Mouse (Mus musculus): ENCODE data around the gene Kcnab1. TPM values are rescaled to one million over a fixed set of nuclear protein-coding genes. Genes with fewer than 3 reads are reported as not detected.

The Kcnab1 gene
- total RNA-seq, 2 experiments from 2014 or later = 2.3 to 3.6 TPM

DNA sequence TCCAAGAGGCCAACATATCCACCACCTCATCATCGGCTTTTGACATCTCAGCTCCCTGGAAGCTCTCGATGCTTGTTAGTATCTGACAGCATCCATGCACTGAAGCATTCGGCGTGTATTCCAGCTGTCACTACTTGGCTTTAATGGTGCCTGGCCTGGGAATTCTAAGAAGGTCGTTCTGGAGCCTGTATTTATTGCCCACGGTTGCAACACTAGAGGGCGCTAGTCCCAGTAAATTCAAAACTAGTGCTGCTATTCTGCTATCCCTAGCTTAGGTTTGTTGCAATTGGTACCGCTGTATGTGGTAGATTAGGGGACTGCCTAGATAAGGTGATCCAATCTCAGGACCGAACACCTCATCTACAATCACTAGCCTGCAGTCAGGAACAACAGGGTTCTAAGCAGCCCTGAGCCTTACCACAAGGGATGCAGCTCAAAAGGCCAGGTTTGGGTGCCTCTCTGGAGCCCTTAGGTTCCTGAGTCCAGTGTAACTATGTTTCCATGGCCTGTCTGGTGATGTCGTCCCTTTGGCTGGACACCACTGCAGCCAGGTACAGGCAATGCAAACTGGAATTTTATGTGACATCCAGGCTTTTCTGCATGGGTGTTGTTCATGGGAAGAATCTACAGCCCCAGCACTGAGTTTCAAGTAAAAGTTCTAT, 208.8 kb downstream of the Kcnab1 start:
- DNase-seq = peak; percentile 61

- DNase-seq = peak; percentile 23
These were observed 210.2 kb downstream of the Kcnab1 start for GRCm38 (mm10) chr3:65319248-65320008.

DNA sequence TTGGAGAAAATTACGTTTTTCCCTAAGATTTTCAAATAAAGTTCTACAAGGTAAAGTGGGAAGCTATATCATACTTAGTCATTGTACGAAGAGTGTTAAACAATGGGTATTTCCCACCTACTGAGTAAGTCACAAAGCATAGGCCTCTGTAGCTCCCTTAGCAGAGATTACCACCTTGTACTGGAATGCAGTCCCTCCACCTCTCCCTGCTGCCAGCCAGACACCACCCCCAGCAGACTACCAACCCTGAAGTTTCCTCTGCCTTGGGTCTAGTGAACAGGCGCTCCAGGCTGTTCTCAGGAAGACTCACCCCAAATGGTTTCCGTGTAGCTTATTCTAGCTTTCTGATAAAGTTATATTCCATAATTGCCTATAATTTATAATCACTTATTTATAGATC, 211.8 kb downstream of the Kcnab1 start:
- no peak for DNase-seq

GRCm38 (mm10) chr3:65321981-65322779, 213.0 kb downstream of the Kcnab1 start:
- no peak for DNase-seq

GRCm38 (mm10) chr3:65325254-65325653, 216.1 kb downstream of the Kcnab1 start:
- DNase-seq = no peak

DNA sequence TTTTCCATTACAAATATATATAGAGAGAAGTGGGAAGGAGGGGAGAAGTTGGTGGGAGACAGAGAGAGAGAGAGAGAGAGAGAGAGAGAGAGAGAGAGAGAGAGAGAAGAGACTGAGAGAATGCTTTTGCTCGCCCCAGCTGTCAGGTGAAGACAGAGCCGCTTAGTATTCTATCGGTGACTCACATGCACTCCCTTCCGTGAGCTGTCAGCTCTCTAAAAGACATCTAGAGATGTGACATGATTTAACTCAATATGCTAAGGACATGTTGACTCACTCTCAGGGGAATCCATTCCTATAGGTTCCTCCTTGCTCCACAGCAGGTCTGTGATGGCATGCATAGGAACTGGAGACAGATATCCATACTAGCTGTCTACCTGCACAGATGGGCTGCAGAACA, 219.6 kb downstream of the Kcnab1 start:
- DNase-seq = no peak

- DNase-seq = no peak
These were observed 228.8 kb downstream of the Kcnab1 start for GRCm38 (mm10) chr3:65337835-65338464.

DNA sequence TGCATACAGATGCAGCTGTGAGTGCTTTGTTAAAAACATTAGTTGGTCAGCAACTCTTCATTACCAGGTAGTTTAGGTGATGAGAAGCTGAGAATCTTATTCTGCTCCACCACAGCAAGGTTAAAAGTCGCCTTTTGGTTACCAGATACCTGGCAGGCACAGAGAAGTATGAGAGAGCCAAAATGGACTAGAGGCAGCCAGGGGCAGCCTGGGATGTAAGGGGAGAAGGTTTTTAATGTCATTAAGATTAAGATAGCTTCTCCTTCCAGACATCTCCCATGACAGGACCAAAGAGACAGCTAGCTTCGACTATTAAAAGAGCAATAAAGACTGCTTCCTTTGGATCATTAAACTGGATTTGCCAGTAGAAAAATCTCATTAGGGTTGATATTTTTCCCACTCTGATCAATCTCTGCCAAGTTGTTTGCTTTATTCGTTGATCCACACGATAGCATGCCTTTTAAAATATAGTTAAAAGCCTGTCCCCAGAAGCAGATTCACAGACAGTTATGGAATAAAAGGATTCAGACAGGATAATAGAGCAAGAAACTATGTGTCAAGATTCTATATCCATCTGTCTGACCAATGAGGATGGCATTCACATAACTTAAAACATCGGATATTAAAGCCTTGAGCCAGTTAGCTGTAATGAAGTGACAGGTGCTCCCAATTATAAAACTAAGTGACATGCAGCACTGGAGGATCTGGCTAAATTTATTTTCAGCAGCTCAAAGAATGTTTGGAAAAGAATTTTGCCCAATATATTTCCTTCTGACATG, 231.2 kb downstream of the Kcnab1 start:
- no peak for DNase-seq

- no peak for DNase-seq
These were observed 237.0 kb downstream of the Kcnab1 start for GRCm38 (mm10) chr3:65346176-65346575.

DNA sequence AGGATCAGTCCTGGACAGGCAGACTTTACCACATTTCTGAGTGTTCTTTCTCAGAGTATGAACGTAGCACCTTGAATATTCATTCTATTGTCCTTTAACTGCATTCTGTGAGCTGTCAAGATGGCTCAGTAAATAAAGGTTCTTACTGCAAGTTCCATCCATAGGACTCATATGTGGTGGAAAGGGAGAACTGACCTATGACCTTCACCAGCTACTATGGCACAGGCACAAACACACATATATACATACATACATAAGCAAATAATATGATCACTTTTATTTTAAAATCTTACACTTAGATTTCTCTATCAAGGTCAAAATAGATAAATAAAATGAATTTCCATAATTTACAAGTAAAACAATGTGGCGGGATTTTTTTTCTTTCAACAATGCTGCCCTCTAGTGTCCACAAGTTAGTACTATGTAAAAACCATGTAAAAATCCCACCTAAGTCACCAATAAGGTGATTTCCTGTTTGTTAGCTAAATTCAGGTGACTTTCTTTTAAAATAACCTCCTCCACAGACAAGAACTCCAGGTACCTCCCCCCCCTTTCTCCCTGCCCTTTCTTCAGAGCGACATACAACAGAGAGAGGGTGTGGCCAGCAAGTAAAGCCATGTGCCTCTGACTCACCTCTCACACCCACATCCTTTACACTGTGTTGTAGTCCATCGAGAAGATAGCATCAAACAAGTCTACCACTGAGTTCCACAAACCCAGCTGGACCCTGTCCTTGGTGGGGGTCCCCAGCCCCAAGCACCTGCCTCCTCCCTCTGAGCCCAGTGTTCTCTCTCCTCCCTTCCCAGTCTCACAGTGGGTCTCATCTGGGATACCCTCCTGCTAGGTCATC, 243.3 kb downstream of the Kcnab1 start:
- no peak for DNase-seq

DNA sequence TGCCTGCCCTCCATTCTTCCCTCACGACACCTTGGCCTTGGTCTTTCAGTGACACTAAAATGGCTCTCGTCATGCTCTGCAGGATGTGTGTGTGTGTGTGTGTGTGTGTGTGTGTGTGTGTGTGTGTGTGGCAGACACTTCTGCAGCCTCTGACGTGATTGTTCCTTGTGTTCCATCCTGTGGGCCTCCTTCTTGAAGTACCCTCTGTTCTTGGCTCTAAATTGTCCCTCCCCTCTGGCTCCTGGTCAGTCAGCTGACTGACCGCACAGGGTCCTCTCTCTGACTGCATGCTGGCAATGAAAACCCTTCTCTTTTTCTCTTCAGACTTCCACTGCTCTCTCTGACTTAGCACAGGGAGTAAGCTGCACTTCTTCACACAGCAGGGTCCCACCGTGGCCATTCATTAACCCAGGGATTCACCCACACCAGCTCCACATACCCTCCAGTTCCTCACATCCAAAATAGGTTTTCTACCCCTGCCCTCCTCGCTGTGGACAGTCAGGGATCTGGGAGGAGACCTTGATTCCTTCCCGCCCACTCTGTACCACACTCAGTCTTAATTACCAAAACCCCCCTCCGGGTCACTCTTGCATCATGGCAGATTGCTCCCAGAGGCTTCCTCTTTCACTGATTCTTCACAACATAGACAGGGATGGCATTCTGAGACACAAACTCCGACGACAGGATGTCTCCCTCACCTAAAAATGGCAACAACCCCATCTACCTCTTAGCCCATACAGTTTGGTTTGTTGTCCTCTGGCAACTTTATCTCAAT, 244.3 kb downstream of the Kcnab1 start:
- DNase-seq = no peak

- no peak for DNase-seq
These were observed 246.3 kb downstream of the Kcnab1 start for GRCm38 (mm10) chr3:65355479-65355878.

- DNase-seq = no peak
These were observed 249.1 kb downstream of the Kcnab1 start for GRCm38 (mm10) chr3:65358275-65358674.

GRCm38 (mm10) chr3:65358841-65359240, 249.7 kb downstream of the Kcnab1 start:
- DNase-seq = no peak

DNA sequence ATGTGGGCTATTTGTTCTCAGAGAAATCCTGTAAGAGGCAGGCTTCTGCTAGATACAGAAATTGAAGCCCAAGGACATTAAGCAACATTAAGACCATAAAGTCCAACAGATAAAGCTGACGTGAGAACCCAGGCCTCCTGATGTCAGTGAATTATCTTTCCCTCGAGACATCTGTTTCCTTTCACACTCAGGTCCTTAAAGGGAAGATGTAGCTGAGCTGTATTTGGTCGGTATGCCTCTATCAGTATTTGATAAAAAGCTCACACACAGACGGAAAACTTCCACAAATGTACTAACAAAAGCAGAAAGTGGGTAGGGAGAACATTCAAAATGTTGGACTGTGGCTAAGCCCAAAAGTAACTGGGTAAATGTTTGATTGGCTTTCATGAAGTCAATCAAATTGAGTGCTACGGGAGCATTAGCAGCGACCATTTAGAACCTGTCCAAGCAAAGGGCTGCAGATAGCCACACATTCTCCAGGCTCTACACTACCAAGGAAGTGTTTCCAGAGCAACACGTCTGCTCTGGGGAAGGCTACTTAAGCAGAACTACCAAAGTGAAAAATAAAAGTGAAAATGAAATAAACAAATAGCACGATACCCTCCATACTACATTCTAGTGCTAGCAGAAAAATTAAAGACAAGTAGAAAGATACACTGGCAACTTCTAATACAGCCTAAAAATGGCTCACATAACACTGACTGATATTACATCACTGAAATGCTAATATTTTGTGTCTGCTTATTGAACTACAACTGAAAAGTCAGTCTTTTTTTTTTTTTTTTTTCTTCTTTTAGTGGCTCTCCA, 251.2 kb downstream of the Kcnab1 start:
- no peak for DNase-seq

DNA sequence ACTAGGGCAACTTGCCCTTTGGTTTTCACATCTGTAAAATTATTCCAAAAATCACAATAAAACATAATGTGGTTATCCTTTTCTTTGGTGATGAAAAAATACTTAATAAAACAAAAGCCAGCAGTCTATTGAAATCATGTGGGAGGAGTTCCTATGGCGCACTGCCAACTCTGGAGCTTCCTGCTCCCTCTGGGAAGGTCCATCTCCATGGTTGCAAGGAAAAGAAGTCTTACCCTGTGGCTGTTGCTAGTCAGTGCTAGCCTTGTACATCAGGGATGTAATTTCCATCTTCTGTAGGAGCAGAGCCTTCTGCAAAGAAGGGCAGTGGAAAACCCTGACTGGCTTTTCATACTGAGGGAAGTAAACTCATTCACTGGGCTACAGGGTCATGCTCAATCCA, 254.3 kb downstream of the Kcnab1 start:
- DNase-seq = peak; percentile 72

- no peak for DNase-seq
These were observed 256.0 kb downstream of the Kcnab1 start for GRCm38 (mm10) chr3:65365184-65365583.

DNA sequence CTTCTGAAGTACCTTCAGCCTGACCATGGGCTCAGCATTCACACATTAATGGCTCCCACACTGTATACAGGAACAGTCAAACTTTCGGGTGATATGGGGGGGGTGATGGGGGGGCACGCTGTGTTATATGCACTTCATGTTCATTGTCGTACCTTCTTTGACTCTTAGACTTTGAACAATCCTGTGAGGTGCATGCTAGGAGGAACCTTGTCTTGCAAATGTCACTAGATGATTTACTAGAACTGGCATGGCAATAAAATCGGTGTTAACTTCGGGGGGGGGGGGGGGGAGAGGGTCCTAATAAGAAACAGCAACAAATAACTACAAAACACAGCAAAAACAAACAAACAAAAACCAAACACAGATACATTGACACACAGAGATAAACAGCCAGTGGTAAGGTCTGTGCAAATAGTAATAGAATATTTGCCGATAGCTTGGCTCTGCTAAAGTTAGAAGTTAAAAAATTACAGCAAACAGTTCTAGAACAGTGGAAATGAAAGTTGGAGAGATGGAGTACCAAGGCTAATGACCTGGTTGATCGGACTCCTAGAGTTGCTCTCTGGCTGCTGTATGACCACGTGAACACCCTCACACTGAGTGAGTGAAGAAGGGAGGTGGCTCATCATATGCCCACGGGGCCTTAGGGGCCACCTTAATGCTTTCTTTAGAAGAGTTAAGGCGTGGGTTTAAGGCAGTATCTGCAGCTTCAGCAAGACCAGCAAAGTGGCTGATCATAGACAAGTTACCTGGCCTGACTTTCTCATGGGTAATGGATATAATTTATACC, 256.9 kb downstream of the Kcnab1 start:
- DNase-seq = no peak
